Mouse (Mus musculus) megakaryocyte, embryonic 14.5 days (primary cell): ENCODE measurements around the gene Abl1.

Experiments used
- FLI1 ChIP-seq: IDR thresholded peaks from 2 replicates; pipeline ENCODE4 v1.6.1; 2012; ENCODE audit warnings: low read length, inconsistent platforms, mixed read lengths
- GATA1 ChIP-seq: IDR thresholded peaks from 3 replicates; pipeline ENCODE4 v1.6.1; 2012; ENCODE audit warnings: mixed read lengths, low read length, inconsistent platforms, borderline replicate concordance

GRCm38 (mm10) chr2:31742134-31742533 is 54.0 kb downstream of the Abl1 start:
- TF ChIP-seq GATA1 (no peak), FLI1 (no peak)
